Mouse (Mus musculus) adrenal gland, postnatal 10 days (tissue): ENCODE results near the gene Tnrc18. TPM values are rescaled to one million over a fixed set of nuclear protein-coding genes. Genes with fewer than 3 reads are reported as not detected.
"Not testable (repeated sequence)": the region's sequence is repeated elsewhere in the genome, so short reads cannot be mapped to it uniquely, and the experiment has no call there.

Experiments
- DNase-seq: peaks from one replicate; pipeline ENCODE4 v3.0.0; 2021; ENCODE audit warnings: mixed read lengths
- long read RNA-seq, 2 experiments: library from polyadenylated mRNA; stranded (forward); transcript quantifications; one replicate each; pipeline ENCODE4 v2.0.0; 2021
- total RNA-seq, 2 experiments: library from RNA; stranded (reverse); gene quantifications; 2 replicates each; pipeline ENCODE4 v1.2.3; 2021

Tnrc18 gene
- total RNA-seq = 10 to 100 TPM; 77.5 to 98.6 TPM
- long read RNA-seq, experiment 1, partial matches to known transcripts = 2 of 7 reads
- long read RNA-seq, experiment 1, other reads (novel, unspliced or antisense) = 5 of 7 reads
- long read RNA-seq, experiment 2, partial matches to known transcripts = 4 of 6 reads
- long read RNA-seq, experiment 2, other reads (novel, unspliced or antisense) = 2 of 6 reads

GRCm38 (mm10) chr5:142817524-142818434 is at the start of gene Tnrc18:
Gene Tnrc18, minus strand, starts transcription at chr5:142817662.
- DNase-seq = peak; percentile 100

GRCm38 (mm10) chr5:142857763-142858229 is 40.3 kb upstream of the Tnrc18 start:
- DNase-seq = peak; percentile 51

- no peak for DNase-seq
Measured at GRCm38 (mm10) chr5:142856408-142856807, 38.9 kb upstream of the Tnrc18 start.

GRCm38 (mm10) chr5:142854877-142855276 is 37.4 kb upstream of the Tnrc18 start:
- peak; percentile 66 for DNase-seq

- DNase-seq = no peak
Measured at GRCm38 (mm10) chr5:142853585-142853984, 36.1 kb upstream of the Tnrc18 start.

GRCm38 (mm10) chr5:142851681-142852049 is 34.2 kb upstream of the Tnrc18 start:
- DNase-seq = no peak

- no peak for DNase-seq
Measured at GRCm38 (mm10) chr5:142850916-142851680, 33.6 kb upstream of the Tnrc18 start.

GRCm38 (mm10) chr5:142850476-142850875 is 33.0 kb upstream of the Tnrc18 start:
- DNase-seq = no peak

- no peak for DNase-seq
Measured at GRCm38 (mm10) chr5:142848911-142849310, 31.4 kb upstream of the Tnrc18 start.

GRCm38 (mm10) chr5:142848149-142848548 is 30.7 kb upstream of the Tnrc18 start:
- no peak for DNase-seq

GRCm38 (mm10) chr5:142844467-142844866 is 27.0 kb upstream of the Tnrc18 start:
- peak; percentile 57 for DNase-seq

GRCm38 (mm10) chr5:142842137-142842642 is 24.7 kb upstream of the Tnrc18 start:
- peak; percentile 55 for DNase-seq

GRCm38 (mm10) chr5:142841372-142842136 is 24.1 kb upstream of the Tnrc18 start:
- peak; percentile 62 for DNase-seq

GRCm38 (mm10) chr5:142837427-142837826 is 20.0 kb upstream of the Tnrc18 start:
- DNase-seq = not testable (repeated sequence)

GRCm38 (mm10) chr5:142836891-142837290 is 19.4 kb upstream of the Tnrc18 start:
- DNase-seq = no peak

- no peak for DNase-seq
Measured at GRCm38 (mm10) chr5:142833646-142834438, 16.4 kb upstream of the Tnrc18 start.

- no peak for DNase-seq
Measured at GRCm38 (mm10) chr5:142826131-142826530, 8.7 kb upstream of the Tnrc18 start.

- DNase-seq = no peak
Measured at GRCm38 (mm10) chr5:142825665-142826064, 8.2 kb upstream of the Tnrc18 start.

GRCm38 (mm10) chr5:142824091-142824490 is 6.6 kb upstream of the Tnrc18 start:
- DNase-seq = peak; percentile 36
